Mouse (Mus musculus): ENCODE results near the gene Rpl36al. TPM values are rescaled to one million over a fixed set of nuclear protein-coding genes. Genes with fewer than 3 reads are reported as not detected.
A peak's percentile ranks its signal among the peaks of the same experiment; 100 is the strongest.

The Rpl36al gene
- polyA plus RNA-seq, 1 experiment: 324 TPM

GRCm38 (mm10) chr12:69211057-69211456 lies 27.2 kb upstream of the Rpl36al start:
- TF ChIP-seq POLR2A (IDR thresholded peaks at IDR 0.05; ENCODE audit: extremely low read depth, insufficient read depth, low read length): no peak
- peak; percentile 32; the same call in 1 of the 2 replicates for TF ChIP-seq CTCF (IDR thresholded peaks at IDR 0.05; ENCODE audit: extremely low read depth, insufficient read depth, low read length)
- H3K4me3 ChIP-seq (ENCODE audit: insufficient read depth, low read length): no peak overlapping the region
- H3K27ac ChIP-seq (ENCODE audit: insufficient read depth, low read length): no peak overlapping the region
- H3K4me1 ChIP-seq (ENCODE audit: control insufficient read depth, insufficient read depth, low read length): no peaks in the 10 kb centered on the region

- Histone ChIP-seq H3K4me3 (ENCODE audit: insufficient read depth, low read length) (no peak overlapping the region), H3K4me1 (ENCODE audit: control insufficient read depth, insufficient read depth, low read length) (no peaks in the 10 kb centered on the region), H3K27ac (ENCODE audit: insufficient read depth, low read length) (no peak overlapping the region)
- no peak for TF ChIP-seq POLR2A (IDR thresholded peaks at IDR 0.05; ENCODE audit: extremely low read depth, insufficient read depth, low read length)
- TF ChIP-seq CTCF (IDR thresholded peaks at IDR 0.05; ENCODE audit: extremely low read depth, insufficient read depth, low read length): no peak
Observed at GRCm38 (mm10) chr12:69210056-69210979, 26.4 kb upstream of the Rpl36al start.

GRCm38 (mm10) chr12:69208520-69208919 lies 24.6 kb upstream of the Rpl36al start:
- H3K4me3 ChIP-seq (ENCODE audit: insufficient read depth, low read length): no peak overlapping the region
- no peaks in the 10 kb centered on the region for H3K4me1 ChIP-seq (ENCODE audit: control insufficient read depth, insufficient read depth, low read length)
- no peak overlapping the region for H3K27ac ChIP-seq (ENCODE audit: insufficient read depth, low read length)
- TF ChIP-seq CTCF (IDR thresholded peaks at IDR 0.05; ENCODE audit: extremely low read depth, insufficient read depth, low read length): no peak
- no peak for TF ChIP-seq POLR2A (IDR thresholded peaks at IDR 0.05; ENCODE audit: extremely low read depth, insufficient read depth, low read length)

- no peak overlapping the region for H3K27ac ChIP-seq (ENCODE audit: insufficient read depth, low read length)
- TF ChIP-seq CTCF (IDR thresholded peaks at IDR 0.05; ENCODE audit: extremely low read depth, insufficient read depth, low read length) (no peak), POLR2A (IDR thresholded peaks at IDR 0.05; ENCODE audit: extremely low read depth, insufficient read depth, low read length) (no peak)
- H3K4me3 ChIP-seq (ENCODE audit: insufficient read depth, low read length): no peak overlapping the region
- H3K4me1 ChIP-seq (ENCODE audit: control insufficient read depth, insufficient read depth, low read length): no peaks in the 10 kb centered on the region
Observed at GRCm38 (mm10) chr12:69207926-69208325, 24.0 kb upstream of the Rpl36al start.

GRCm38 (mm10) chr12:69207396-69207795 lies 23.5 kb upstream of the Rpl36al start:
- Histone ChIP-seq H3K4me1 (ENCODE audit: control insufficient read depth, insufficient read depth, low read length) (no peaks in the 10 kb centered on the region), H3K27ac (ENCODE audit: insufficient read depth, low read length) (no peak overlapping the region), H3K4me3 (ENCODE audit: insufficient read depth, low read length) (no peak overlapping the region)
- no peak for TF ChIP-seq CTCF (IDR thresholded peaks at IDR 0.05; ENCODE audit: extremely low read depth, insufficient read depth, low read length)
- no peak for TF ChIP-seq POLR2A (IDR thresholded peaks at IDR 0.05; ENCODE audit: extremely low read depth, insufficient read depth, low read length)

- Histone ChIP-seq H3K27ac (ENCODE audit: insufficient read depth, low read length) (no peak within 1 kb of the TSS), H3K4me3 (ENCODE audit: insufficient read depth, low read length) (no peak within 1 kb of the TSS), H3K4me1 (ENCODE audit: control insufficient read depth, insufficient read depth, low read length) (no peaks in the 10 kb centered on the region)
- TF ChIP-seq POLR2A (IDR thresholded peaks at IDR 0.05; ENCODE audit: extremely low read depth, insufficient read depth, low read length): no peak
- no peak for TF ChIP-seq CTCF (IDR thresholded peaks at IDR 0.05; ENCODE audit: extremely low read depth, insufficient read depth, low read length)
Observed at GRCm38 (mm10) chr12:69204052-69204833, 20.4 kb upstream of the Rpl36al start, which contains the start of gene Gm49384. Gene Gm49384, minus strand, starts transcription at chr12:69204267.

GRCm38 (mm10) chr12:69198985-69199384 lies 15.1 kb upstream of the Rpl36al start:
- no peaks in the 10 kb centered on the region; the same call in 1 of the 2 replicates for H3K4me1 ChIP-seq (ENCODE audit: control insufficient read depth, insufficient read depth, low read length)
- TF ChIP-seq CTCF (IDR thresholded peaks at IDR 0.05; ENCODE audit: extremely low read depth, insufficient read depth, low read length) (no peak), POLR2A (IDR thresholded peaks at IDR 0.05; ENCODE audit: extremely low read depth, insufficient read depth, low read length) (no peak)
- H3K4me3 ChIP-seq (ENCODE audit: insufficient read depth, low read length): no peak overlapping the region; the same call in 1 of the 2 replicates
- H3K27ac ChIP-seq (ENCODE audit: insufficient read depth, low read length): no peak overlapping the region

GRCm38 (mm10) chr12:69198164-69198535 lies 14.3 kb upstream of the Rpl36al start, which contains the start of gene Dnaaf2:
Gene Dnaaf2, minus strand, starts transcription at chr12:69198429.
- no peak for TF ChIP-seq CTCF (IDR thresholded peaks at IDR 0.05; ENCODE audit: extremely low read depth, insufficient read depth, low read length)
- TF ChIP-seq POLR2A (IDR thresholded peaks at IDR 0.05; ENCODE audit: extremely low read depth, insufficient read depth, low read length): no peak
- peak within 1 kb of the TSS; percentile 96 for H3K4me3 ChIP-seq (ENCODE audit: insufficient read depth, low read length)
- peak within 1 kb of the TSS; percentile 97 for H3K27ac ChIP-seq (ENCODE audit: insufficient read depth, low read length)
- no peaks in the 10 kb centered on the region; the same call in 1 of the 2 replicates for H3K4me1 ChIP-seq (ENCODE audit: control insufficient read depth, insufficient read depth, low read length)

GRCm38 (mm10) chr12:69197378-69198163 lies 13.7 kb upstream of the Rpl36al start:
- Histone ChIP-seq H3K27ac (ENCODE audit: insufficient read depth, low read length) (peak overlapping the region; percentile 97), H3K4me1 (ENCODE audit: control insufficient read depth, insufficient read depth, low read length) (no peaks in the 10 kb centered on the region; the same call in 1 of the 2 replicates), H3K4me3 (ENCODE audit: insufficient read depth, low read length) (peak overlapping the region; percentile 96)
- TF ChIP-seq POLR2A (IDR thresholded peaks at IDR 0.05; ENCODE audit: extremely low read depth, insufficient read depth, low read length): no peak
- no peak for TF ChIP-seq CTCF (IDR thresholded peaks at IDR 0.05; ENCODE audit: extremely low read depth, insufficient read depth, low read length)

Measured in cortical plate, adult 2 months (tissue).